Mouse (Mus musculus): Measurements from ENCODE around the gene Rhbdl1.
"Not testable (repeated sequence)": the region's sequence is repeated elsewhere in the genome, so short reads cannot be mapped to it uniquely, and the experiment has no call there.

The Rhbdl1 gene

DNA sequence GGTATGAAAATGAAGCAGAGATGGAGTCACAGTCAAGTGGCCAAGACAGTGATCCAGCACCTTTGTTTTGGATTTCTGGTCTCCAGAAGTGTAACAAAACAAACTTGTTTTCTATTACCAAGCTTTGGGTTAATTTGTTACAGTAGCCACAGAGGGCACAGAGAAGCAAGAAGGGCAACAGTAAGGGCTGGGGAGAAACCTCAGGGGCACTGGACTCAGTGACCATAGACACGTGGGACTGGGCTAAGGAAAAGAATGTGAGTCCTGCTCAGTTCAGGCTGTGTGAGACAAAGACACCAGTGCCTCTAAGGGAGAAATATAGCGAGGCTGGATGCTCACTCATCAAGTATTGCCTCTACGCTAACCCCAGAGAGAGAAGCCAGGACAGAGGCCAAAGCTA, 35.6 kb upstream of the Rhbdl1 start:
- DNase-seq (ENCODE audit: low read depth, low spot score) = no peak

DNA sequence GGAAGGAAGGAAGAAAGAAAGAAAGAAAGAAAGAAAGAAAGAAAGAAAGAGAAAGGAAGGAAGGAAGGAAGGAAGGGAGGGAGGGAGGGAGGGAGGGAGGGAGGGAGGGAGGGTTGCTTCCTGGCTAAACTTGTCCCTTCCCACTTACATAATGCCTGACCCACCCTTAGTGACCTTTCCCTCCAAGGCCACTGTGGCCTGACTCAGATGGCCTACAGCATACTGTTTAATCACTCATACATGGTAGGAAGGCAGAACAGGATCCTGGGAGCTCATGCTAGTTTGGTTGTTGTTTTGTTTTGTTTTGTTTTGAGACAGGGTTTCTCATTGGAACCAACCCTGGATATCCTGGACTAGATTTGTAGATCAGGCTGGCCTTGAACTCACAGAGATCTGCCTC, 34.5 kb upstream of the Rhbdl1 start:
- not testable (repeated sequence) for DNase-seq (ENCODE audit: low read depth, low spot score)

DNA sequence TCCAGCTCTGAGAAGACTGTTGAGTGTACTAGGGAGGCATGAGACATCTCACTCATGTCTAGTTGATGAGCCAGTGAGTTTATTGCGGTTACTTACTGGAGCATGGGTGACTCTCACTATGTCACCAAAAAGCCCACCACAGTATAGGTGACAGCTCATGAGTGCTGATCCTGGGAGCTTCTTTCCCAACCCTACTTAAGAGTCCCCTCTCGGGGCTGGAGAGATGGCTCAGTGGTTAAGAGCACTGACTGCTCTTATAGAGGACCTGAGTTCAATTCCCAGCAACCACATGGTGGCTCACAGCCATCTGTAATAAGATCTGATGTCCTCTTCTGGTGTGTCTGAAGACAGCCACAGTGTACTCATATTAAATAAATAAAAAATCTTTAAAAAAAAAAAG, 32.9 kb upstream of the Rhbdl1 start:
- no peak for DNase-seq (ENCODE audit: low read depth, low spot score)

DNA sequence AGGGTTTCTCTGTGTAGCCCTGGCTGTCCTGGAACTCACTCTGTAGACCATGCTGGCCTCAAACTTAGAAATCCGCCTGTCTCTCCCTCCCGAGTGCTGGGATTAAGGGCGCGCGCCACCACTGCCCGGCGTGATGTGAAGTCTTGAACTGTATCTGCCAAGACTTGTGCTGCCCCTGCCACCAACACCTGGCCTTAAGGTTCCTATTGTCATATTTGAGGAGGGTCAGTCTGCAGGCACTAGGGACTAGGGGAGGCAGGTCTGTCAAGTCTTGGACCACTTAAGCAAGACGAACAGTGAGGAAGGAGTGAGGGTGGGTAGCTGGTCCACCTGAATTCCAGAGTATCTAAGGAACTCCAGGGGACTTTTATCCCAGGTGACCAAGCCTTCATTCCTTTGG, 32.4 kb upstream of the Rhbdl1 start:
- DNase-seq (ENCODE audit: low read depth, low spot score) = no peak

DNA sequence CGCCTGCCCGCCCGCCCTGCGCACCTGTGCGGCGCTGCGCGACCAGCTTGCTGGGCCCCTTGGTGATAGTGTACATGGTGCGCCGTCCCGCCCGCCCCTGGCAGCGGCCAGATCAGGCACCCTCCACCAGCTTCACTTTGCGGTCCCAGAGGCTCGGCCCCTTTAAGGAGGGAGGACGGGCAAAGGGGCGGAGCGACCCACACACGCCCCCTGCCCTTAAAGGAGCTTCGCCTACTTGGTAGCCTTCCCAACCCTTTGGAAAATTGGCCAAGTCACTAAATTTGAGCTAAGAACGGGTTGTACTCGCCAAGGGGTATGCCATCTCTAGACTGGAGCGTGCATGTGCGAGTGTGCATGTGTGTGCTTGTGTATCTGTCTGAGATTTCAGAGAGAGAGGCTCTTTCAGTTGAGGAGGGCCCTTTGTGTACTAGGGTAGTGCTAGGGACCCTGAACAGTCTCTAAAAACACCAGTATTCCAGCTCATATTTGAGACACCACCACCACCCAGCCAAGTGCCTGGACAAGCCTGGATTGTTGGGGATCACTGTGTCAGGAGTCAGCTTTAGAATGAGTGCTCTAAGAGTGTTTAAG, 31.6 kb upstream of the Rhbdl1 start, which contains the start of gene Mcrip2:
Mcrip2 (minus strand) TSS at position 164 of the 591 bp plus-strand sequence.
- peak; percentile 91 for DNase-seq (ENCODE audit: low read depth, low spot score)

DNA sequence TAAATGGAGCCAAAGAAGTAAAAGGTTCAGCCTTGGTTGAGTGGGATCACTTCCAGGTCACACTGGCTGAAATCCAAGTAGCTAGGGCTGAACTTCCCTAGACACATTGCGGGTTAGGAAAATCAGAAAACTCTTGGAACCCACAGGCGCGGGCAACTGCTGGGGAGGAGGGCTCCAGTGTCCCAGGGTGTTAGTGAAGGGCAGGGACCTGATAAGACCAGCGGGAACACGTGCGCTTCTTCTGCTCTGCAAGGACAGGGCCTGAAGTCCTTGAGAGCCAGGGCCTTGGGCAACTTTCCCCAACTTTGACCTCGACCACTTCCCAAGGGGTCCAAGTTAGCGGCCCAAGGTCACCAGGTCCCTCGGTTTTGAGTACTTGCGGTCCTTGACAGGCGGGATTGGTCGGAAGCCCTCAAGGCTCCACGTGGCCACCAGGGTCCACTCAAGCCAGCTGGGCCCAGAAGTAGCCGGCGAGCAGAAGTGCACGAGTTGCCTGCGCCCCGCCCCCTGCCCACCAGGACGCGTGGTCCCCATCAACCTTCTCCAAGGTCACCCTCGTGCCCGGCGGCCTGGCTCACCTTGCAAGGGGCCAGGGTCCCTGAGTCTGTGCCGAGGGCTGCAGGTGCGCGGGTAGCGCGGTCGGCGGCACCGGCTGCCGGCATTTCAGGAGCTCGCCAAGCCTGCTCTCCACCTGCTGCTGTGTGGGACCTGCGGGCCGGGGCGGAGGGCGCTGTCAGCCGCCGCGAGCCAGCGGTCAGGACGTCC, 30.9 kb upstream of the Rhbdl1 start:
- peak; percentile 30 for DNase-seq (ENCODE audit: low read depth, low spot score)

DNA sequence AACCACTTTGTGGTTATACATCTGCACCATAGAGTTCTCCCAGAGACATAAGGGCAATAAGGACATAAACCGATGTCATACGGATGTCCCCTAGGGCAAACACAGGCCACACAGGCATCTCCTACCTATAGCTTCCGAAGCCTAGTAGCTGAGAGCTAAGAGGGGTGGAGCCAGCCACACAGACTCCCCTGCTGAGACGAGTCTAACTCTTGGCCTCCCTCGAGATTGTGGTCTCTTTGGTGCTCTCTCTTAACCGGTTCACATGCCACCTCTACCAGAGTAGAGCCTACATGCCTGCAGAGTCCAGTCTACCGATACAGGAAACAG, 30.4 kb upstream of the Rhbdl1 start:
- peak; percentile 60 for DNase-seq (ENCODE audit: low read depth, low spot score)

DNA sequence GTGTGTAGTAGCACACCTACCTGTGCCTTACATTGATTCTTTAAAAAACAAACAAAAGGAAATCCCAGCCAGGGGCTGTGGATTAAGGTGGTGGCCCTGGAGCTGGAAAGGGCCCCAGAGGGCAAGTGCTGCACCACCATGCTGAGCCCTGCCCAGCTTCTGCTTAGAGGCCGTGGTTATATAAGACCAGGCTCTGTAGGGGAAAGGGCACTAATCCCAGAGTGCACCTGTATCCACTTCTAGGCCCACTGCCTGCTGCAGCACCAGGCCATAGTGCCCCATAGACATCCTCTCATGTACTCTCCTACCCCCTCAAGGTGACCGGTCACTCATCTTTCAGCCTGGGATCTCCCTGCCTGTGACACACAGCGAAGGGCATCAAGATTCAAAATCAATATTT, 29.1 kb upstream of the Rhbdl1 start:
- no peak for DNase-seq (ENCODE audit: low read depth, low spot score)

DNA sequence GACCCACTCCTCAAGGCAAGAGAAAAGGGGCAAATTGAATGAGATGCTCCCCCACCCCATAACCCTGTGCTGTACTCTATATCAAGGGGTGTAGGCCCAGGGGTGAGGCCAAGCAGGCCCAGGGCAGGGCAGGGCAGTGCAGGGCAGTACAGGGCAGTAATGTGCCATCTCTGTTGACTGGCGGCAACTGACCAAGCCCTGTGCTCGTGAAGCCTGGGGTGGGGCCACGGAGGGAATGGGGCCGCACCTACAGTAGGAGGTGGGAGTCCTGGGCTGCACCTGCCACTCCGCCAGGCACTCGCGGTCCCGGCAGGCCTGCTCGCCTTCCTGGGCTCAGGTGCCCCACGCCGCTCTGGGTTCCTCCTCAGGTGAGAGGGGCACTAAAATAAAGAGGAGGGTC, 28.2 kb upstream of the Rhbdl1 start:
- DNase-seq (ENCODE audit: low read depth, low spot score) = no peak

DNA sequence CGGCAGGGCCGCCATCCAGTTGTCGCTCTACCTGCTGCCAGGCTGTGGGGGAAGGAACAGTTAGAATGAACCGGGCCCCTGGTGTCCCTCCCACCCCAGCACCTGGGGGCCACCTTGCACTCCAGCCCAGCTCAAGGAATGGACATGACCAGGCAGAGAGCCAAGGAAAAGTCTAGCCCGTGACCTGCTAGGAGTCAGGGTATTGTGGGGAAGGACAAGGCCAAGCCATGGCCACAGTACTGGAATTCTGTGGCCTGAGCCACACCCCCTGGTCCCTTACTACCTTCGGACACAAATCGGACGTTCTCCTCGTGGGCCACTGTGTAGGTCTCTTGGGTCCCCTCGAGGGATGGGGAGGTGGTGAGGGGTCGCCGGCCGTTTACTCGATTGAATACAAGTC, 27.2 kb upstream of the Rhbdl1 start:
- no peak for DNase-seq (ENCODE audit: low read depth, low spot score)

DNA sequence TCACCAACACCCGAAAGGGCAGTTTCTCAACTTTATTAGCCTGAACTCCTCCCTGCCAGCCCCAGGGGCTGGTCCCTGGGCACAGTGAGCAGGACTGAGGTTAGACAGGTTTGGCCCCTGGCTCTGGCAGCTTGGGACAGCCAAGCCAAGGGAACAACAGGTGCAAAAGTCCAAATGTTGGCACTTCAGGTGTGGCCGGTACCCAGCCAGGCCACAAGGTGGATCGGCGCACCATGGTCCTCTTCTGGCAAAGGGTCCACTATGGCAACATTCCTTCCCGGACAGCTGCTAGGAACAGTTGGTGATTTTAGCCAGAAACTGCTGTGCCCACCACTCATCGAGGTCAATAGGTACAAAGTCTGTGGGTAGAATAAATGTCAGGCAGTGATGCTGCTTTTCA, 26.6 kb upstream of the Rhbdl1 start:
- no peak for DNase-seq (ENCODE audit: low read depth, low spot score)

DNA sequence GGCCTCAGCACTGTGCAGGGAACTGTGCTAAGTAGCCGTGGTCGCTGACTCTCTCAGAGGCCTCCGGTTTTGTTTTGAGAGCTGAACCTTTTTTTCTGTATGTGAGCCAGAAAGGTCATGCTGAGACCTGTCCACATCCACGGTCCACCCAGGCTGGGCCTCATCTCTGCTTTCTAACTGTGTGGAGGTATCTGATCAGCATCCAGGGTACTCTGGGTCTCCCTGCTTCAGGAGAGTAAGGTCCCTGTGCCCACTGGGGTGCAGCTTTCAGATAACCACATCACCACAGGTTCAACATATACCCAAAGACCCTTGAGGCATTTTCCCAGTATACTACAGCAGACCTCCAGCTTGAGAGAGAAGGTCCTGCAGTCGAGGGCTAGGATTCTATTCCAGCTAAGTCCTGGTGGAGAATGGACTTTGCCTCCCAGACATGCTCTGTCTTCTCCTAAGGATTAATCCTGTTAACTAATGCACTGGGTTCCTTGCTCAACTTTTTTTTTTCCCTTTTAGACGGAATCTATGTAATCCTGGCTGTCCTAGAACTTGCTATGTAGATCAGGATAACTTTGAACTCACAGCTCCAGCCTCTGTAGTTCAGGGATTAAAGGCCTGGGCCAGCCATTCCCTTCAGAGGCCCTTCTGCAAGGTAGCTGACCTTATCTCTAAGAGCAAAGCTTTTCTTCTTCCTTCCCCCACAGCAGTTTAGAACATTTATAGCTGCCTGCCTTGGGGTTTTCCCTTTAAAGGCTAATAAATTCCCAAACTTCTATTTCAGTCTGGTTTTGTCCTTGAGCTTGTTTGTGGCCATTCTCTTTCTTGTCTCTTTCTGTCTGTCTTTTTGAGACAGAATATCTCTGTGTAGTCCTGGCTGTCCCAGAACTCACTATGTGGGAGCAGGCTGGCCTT, 24.9 kb upstream of the Rhbdl1 start:
- no peak for DNase-seq (ENCODE audit: low read depth, low spot score)

DNA sequence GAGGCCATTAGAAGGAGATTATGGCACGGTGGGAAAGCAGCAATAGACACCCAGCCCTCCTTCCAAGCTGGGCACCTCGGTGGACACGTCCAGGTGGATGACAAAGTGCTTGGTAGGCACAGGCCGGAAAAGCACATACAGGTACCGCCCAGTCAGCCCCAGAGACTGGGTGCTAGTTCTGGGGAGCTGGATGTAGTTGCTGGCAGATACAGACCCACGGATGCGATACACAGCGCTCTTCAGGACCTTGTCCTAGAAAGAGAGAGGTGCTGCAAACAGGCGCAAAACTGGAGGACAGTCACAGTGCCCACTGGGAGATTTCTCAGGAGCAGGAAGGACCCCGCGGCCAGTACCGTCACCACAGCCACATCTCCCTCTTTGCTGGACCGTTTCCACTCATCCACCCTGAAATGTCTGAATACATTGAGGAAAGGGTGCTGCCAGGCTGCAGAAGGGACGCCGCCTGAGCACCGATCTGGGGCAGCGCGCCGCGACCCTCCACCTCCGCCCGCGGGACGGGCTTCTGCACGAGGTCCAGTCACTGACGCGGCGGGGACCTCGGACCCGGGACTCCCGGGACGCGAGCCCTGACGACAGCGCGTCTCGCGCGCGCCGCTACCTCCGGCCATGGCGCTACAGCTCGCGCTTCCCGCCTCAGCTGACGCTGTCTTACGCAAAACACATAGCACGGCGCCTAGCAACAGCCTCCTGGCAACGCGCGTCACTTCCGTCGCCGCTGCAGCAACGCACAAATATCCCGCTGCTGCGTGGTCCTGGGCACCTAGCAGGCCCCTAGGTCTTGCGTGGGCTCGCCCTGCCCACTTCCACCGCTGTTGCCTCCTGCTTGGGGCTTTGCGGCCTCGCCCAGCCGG, 24.0 kb upstream of the Rhbdl1 start, which contains the start of gene Wdr90:
Wdr90 (minus strand) TSS at position 670 of the 872 bp plus-strand sequence.
- DNase-seq (ENCODE audit: low read depth, low spot score) = peak; percentile 90

DNA sequence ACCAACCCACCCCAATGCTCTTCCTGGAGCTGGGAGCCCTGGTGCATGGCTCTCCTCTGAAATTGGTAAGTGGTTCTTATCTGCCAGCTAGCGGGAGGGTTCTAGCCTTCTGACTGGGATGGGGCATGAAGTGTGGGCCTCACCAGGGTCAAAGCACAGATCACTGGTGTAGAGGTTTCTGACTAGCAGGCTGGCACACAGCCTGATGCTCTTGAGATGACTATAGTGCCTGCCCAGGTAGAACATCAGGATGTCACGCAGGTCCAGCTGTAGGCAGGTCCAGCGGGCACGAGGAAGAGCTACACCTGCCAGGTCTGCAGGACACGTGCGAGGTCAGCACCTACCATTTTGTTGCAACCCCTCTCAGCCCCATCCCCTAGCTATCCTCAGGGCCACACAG, 23.1 kb upstream of the Rhbdl1 start:
- no peak for DNase-seq (ENCODE audit: low read depth, low spot score)

DNA sequence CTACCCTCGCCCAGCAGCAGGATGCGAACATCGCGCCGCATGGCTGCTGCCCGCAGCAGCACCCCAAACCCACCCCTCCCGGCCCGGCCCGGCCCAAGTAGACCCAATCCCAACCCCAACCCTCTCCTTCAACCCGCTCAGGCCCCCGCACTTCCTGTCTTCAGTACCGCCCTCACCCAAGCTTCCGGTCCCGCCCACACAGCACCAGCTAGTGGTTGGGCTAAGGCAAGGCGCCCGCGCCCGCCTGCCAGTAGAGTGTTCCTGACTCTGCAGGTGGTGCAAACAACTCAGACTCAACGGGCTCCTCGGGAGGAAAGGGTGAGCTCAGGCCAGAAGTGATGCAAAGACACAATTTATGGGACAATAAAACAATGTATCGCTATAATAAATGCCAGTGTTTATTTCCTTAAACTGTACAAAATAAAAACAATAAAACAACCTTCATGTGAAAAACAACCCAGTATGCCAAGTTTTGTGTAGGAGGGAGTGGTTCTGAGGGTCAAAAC, 7.4 kb upstream of the Rhbdl1 start, which contains the start of gene Rhot2:
Rhot2 (minus strand) TSS at position 456 of the 506 bp plus-strand sequence.
- DNase-seq (ENCODE audit: low read depth, low spot score) = peak; percentile 96

DNA sequence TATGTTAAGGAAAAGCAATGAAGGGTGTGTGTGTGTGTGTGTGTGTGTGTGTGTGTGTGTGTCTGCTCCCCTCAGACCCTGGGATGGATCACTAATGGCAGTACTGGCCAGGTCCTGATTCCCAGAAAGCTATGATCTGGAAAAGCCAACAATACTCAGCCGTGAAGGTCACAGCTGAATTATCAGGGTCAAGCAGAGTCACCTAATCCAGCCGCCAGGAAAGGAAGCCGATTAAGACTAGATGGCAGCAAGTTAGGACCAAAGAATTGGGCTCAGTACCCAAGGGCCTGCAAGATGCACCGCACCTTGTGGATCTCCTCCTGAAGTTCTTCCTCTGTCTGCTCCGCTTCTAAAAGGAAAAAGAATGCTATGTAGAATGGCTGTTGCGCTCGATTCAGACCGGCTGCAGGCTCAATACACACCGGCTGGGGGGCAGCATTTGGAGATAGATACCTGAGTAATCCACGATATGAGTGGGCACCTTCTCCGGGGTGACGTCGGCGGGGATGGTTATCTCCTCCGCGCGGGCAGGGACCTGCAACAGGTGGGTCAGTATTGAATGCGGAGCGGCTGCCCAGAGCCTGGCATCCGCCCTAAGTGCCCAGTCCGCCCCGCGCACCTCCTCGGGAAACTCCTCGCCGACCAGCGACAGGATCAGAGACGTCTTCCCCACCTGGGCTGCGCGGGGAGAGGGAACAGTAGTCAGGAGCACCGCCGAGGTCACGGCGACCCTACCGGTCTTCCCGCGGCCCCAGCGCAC, 6.7 kb upstream of the Rhbdl1 start:
- no peak for DNase-seq (ENCODE audit: low read depth, low spot score)

DNA sequence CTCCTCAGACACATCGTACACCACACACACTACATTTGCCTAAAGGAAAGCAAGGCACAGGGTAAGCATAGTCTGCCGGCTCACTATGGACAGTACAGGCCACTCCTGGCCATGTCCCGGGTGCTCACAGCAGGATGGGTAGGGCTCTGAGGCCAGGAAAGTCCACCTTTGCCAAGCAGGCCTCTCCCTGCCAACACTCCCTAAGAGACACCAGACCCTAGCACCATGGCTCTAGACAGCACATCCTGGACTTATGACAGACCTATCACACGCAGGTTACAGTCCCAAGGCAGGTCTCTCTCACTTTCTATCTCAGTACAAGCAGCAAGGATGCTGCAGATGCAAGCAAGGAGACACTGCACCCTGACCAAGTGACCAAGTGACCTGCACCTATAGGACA, 6.0 kb upstream of the Rhbdl1 start:
- no peak for DNase-seq (ENCODE audit: low read depth, low spot score)

DNA sequence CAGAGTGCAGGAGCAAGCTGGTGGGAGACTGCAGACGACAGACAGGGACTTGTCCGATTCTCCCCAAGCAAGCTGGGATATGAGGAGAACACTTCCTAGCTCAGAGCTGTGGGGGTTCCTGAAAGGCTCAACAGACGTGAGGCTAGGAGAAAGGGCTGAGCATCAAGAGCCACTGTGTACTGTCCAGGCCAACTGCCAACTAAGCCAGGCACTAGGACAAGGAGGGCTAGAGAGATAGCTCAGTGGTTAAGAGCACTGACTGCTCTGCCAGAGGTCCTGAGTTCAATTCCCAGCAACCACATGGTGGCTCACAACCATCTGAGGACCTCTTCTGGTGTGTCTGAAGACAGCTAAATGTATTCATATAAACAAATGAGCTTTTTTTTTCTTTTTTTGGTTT, 5.4 kb upstream of the Rhbdl1 start:
- DNase-seq (ENCODE audit: low read depth, low spot score) = no peak

DNA sequence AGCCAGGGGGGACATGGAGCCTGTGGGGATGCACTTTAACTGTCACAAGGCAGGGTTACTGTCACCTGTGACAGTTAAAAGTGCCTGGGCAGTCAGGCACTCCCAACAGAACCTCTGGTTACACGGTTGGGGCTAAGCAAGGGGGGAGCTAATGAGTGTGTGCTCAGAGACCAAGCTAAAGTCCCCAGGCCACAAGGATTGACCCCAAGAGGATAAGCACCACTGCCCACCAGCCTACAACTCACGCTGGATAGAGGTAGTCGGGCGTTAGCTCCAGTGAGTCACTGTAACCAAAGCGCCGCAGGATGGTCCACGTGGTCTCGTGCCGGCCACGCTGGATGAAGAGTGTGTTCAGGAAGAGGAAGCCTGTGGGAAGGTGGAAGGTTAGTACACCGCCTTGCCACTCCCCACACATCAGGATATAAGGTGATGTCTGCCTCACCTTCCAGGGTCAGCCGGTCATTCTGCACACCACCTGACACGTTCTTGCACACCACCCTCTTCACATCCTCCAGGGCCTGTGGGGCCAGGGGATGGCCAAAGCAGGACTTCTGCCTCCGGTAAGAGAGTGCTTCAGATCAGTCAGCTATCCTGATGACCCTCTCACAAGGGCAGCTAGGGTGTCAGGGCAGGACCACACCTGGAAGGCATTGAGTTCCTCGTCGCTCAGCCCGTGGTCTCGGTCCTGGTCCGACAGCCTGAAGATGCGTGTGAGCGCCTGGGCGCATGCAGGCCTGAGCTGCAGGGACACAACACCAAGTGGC, 4.2 kb upstream of the Rhbdl1 start, which contains the start of gene Gm20683:
Gm20683 (minus strand) TSS at position 647 of the 764 bp plus-strand sequence.
- no peak for DNase-seq (ENCODE audit: low read depth, low spot score)

DNA sequence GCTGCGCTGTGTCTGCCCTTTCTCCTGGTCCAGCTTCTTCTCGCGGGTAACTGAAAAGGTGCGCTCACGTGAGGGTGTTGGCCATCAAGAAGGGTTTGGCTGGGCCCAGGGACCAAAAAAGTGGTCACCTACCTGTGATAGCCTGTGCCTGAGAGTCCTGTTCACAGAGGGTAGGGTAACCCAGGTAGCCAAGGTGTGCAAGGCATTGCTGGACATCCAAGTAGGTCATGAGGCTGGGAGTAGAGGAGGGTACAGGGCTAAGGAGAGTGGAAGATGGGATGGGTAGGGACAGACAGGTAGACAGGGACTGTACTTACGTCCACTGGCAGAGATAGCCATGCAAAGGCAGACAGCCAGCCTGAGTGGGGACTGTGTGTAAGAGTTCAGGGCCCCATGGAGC, 3.4 kb upstream of the Rhbdl1 start:
- DNase-seq (ENCODE audit: low read depth, low spot score) = no peak
